Mouse (Mus musculus): ENCODE measurements around the gene Itih3. TPM values are rescaled to one million over a fixed set of nuclear protein-coding genes. Genes with fewer than 3 reads are reported as not detected.

Itih3 gene
- polyA plus RNA-seq (2017; shearing (Covaris generic)): not detected

DNA sequence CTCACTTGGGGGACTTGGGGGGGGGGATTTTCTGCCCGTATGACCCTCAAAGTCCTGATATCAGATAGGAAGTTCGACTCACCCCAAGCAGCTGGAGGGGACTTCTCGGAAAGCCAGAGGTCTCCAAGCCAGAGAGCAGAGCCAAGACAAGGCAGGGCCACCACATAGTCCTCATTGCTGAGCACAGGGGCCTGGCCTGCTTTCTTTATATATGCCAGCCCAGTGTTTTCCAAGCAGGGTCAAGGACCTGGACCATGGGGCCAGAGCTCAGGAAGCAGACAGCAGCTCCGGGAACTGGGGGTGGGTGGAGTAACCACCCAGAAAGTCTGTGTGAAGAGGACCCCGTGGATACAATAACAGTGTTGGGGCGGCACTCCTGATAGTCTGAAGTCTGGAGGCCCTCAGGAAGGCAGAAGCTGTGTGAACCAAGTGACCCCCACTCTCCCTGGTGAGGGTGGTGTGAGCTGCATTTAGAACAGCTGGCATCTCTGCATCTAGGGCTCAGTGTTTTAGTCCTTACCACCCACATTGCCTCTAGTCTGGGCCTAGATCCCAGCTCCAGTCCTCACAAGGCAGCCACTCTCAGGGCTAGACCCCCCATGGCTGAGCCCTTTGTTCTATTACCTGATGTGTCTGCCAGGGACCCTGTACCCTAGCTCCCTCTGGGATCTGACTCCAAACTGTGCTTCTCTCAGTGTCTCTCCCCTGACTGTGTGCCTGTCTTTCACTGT is at the start of gene Itih3:
TSS of gene Itih3 (minus strand) at position 386 of the 731 bp plus-strand sequence.
- no peak for ATAC-seq

DNA sequence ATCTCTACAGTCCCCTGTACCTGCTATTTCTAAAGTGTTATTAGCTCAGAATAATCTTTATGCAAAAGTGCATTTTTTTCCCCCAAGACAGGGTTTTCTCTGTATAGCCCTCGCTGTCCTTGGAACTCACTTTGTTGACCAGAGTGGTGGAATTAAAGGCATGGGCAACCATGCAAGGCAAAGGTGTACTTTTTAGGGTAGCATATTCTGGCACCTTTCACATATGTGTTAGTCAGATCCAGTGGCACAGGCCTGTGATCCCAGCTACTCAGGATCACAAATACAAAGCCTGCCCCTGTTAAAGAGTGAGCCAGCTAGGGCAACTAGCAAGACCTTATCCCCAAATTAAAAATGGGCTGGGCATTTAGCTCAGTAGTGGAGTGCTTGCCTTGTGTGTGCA is 36.8 kb upstream of the Itih3 start:
- ATAC-seq: no peak

DNA sequence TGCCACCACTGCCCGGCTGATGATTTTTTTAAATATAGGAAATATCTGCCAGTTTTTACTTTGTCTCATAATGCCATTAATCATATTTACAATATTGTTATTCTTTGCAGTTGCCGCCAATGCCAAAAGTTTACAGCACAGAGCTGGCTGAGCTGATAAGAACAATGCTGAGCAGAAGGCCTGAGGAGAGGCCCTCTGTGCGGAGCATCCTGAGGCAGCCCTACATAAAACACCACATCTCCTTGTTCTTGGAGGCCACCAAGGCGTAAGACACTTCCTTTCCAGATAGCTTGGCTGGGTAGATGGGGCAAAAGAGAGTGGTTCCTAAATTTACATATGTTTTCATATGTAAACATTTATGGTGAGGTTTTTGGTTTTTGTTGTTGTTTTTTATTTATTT is 35.5 kb upstream of the Itih3 start:
- no peak for ATAC-seq

DNA sequence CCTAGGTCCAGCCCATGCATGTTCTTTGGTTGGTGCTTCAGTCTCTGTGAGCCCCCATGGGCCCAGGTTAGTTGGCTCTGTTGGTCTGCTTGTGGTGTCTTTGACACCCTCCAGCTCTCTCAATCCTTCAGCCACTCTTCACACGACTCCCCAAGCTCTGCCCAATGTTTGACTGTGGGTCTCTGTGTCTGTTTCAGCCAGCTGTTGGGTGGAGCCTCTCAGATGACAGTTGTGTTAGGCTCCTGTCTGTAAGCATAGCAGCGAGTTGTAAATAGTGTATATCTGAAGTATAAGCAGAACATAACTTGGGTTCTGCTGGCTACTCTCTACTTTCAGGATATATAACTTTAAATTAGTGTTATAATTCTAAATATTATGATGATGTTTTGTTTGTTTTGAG is 35.0 kb upstream of the Itih3 start:
- no peak for ATAC-seq

DNA sequence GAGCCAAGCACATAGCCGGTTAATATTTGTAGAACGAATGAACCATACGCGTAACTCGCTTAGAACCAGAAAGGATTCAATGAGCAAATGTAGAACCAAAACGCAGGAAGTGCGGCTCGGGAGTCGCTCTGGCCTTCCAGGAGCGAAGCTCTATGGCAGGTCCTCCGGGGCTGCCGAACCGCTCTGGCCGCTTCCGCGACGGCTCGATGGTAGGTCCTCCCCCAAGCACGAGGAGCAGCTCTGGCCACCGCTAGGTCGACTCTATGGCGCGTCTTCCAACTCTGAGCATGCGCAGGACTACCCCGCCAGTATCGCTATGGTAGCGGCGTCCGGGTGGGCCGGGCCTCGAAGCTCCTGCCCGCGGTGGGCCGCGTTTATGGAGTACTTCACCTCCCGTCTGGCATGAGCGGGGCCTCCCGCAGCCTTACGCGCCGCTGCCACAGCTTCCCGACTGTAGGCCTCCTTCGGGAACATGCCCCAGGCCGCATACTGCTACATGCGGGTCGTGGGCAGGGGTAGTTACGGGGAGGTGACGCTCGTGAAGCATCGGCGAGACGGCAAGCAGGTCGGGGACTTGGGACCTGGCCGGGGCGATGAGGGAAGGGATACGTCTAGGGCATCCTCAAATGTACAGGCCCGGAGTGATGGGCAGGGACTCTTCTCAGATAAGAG is 27.7 kb upstream of the Itih3 start, which contains the start of gene Nek4:
TSS of gene Nek4 (plus strand) at position 224 of the 672 bp plus-strand sequence.
- peak; percentile 98 for ATAC-seq

DNA sequence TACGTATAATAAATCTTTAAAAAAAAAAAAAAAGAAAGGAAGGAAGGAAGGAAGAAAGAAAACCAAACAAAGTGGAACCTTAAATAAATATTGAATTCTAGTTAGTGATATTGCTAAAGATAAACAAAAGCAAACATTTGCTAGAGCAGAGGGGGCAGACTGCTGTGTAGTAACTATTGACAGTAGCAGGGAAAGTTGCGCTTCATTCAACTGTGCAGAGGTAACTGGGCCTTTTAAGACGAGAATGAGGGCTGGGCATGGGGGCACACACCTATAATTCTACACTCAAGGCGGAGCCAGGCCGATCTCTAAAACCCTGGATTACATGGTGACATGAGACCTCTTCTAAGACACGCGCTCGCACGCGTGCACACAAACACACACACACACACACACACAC is 26.4 kb upstream of the Itih3 start:
- ATAC-seq: no peak

DNA sequence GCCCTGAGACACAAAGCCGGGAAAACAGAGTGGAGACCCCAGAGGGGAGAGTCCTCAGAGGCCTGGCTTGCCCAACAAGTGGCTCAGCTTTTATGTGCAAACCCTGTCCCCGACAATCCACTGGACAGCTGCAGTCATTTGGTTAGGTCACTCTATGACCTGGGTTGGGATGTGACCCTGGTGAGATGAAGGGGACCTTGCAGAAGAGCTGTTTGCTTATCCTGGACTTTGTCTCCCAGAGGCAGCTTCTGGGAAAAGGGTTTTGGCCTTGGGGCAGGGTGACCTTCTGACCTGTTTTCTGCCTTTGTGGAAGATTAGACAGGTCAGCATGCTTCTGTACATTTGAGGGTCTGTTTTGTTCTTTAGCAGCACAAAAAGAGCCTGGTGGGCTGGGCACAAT is 21.2 kb upstream of the Itih3 start:
- no peak for ATAC-seq

DNA sequence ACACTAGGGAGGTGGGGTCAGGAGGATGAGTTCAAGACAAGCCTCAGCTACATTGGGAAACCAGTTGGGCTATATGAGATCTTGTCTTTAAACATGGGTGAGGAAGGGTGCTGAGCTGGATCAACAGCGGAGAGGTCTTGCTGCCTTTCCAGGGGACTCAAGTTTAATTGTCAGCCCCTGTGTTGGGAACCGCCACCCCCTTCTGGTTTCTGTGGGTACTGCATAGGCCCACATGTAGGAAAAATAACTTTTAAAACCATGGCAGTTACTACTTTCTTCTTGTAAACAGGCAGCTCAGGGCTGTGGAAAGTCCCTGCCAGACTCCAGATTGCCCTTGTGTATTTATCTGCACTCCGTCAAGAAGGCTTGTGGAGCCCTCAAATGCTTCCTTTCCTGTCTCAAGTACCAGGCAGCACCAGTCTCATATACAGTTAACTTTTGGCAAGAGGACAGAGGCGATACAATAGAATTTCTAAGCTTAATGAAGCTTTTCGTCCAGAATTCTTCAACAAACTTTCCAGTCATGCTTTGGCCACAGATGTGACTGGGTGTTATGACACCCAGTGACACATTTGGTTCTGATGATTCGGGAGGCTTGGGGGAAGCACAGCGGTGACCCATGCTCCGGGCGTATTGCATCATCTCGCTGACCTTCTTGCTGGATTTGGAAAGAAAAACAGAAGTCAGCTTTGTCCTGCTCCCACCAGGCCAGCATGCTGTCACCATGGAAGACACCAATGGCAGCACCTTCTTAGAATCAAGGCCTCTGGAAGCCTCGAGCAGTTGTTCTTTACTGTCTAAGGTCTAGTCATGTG is 20.5 kb upstream of the Itih3 start:
- ATAC-seq: peak; percentile 40

DNA sequence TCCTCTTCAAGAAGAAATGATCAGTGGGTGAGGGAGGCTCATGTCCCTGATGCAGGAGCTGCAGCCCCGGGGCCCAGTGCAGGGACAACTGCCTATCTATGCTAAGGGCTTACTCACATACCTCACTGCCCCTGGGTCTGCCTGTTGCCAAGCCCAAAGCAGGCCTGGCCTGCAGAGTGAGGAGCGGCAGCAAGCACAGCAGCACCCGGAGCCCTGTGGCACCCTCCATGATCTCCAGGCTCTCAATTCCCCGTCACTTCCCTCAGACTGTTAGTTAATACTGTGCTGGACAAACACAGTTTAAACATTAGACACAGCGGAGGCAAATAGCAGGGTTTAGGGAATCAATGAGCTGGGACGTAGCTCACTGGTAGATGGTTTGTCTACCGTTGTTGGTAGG is 19.5 kb upstream of the Itih3 start, which contains the start of gene Itih1:
TSS of gene Itih1 (minus strand) at position 252 of the 400 bp plus-strand sequence.
- ATAC-seq: no peak

DNA sequence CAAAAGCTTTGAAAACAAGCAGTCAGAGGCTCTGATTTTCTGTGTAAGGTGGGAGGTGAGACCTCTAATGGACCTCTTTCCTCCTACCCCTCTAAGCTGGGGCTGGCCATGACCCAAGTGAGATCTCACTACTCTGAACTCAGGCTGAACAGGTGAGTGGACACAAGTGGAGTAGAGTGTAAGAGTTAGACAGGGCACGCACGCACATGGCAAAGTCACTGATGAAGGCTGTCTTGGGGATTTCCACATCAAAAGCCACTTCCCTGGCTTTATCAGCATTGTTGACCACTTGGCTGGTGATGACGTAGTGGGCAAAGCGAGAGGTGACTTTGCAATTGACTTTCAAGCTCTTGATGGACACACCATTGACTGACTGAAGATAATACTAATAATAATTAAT is 18.7 kb upstream of the Itih3 start:
- ATAC-seq: no peak

DNA sequence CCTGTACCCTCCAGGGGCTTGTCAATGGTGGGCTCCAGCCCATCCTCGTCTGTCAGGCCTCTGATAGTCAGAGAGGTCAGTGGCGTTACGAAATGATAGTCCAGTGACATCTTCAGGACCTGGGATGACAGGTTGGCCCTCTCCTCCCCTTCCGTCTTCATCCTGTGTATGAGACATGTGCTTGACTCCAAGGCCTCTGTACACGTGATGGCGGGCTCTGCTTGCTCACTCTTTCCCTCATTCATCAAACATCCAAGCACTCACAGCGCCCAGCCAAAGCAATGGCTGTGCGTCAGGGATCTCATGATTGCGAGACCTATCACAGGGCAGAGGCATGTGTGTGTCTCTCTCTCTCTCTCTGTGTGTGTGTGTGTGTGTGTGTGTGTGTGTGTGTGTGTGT is 9.8 kb upstream of the Itih3 start:
- ATAC-seq: no peak

DNA sequence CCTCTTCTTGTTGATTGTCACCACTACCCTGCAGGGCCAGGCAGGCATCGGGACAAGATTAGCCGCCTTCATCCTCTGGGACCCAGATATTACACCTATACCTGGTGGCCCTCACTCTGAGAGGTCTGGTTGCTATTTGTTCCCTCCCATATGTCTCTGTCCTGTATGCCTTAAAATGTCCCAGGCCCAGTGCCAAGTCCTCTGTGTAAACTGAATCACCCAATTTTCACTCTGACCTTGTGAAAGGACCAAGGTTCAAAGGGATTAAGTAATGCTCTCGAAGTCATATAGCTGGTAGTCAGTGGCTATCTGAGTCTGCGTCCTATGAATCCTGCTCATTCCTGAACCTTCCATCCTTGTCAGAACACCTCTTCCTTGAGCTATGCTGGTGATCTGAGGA is 6.8 kb upstream of the Itih3 start:
- ATAC-seq: no peak

DNA sequence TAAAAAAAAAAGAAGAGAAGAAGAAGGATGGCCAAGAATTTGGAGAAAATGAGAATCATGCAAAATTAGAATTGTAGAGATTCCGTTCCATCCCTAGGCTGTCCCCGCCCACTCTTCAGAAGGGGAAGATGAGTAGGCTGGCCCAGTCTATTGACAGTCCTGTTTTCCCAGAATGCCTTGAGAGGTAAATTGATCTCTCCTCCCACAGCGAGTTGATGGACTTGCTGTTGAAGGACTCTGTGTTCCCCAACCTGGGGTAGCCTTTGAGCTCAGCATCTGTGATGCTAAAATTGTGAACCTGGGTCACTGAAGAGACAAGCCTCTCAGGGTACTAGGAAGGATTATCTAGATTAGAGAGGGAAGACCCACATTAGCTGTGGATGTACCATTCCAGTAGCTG is 1.9 kb upstream of the Itih3 start:
- no peak for ATAC-seq

DNA sequence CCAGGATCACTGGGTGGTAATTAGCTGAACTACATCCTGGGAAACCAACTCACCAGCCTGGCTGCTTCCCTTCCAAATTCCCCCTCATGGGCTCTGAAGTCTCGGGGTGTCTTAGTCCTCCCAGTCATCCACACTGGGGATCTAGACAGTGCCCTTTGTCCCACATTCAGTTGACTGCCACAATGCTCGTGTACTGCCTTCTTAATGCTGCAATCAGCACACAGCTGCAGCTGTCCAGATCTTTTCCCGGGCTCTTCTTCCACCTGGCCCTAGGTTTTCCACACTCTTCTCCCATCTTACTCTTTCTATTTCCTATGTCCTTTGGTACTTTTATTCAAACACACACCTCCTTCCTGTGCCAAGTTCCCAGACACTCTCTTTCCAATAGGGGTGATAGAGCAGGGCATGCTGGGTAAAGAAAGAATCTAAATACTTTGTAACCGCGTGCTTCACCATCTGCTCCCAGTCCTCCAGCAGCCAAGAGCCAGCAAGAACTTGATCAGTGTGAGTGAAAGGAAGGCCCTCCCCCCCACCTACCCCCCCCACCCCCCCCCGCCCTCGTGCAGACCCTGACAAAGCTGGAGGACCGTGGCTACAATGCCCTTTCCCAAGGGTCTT is 1.4 kb downstream of the Itih3 start:
- no peak for ATAC-seq

DNA sequence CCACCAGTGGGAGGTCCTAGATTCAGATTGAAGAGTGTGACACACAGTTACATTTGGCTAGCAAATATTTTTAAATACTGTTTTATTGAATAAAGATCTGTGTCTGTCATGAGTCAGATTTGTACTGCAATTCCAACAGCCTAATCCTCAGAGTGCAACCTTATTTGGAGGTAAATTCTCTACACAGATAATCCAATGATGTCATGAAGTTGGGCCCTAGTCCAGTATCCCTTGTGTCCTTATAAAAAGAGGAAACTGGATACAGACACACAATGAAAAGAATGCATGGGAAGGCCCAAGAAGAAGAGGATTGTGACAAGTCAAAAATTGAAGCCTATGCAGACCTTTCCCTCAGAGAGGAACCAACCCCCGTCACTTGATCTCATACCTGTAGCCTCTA is 7.0 kb downstream of the Itih3 start:
- ATAC-seq: no peak

DNA sequence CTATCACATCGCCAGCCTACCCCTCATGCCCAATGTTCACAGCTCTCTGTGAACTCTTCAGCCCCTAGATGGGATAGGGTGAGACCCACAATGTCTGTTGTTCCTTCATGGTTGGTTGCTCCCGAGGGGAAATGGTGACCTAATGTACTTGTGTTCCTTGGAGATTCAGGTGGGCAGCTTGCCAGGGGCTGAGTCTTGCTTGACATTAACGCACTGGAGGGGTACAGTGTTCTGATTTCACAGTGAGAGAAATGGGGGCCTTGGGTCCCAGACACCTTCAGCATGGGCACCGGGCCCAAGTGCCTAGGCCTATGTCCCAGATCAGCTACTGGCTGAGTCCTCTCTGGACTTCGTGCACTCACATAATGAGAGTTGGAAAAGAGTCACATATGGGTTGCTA is 10.2 kb downstream of the Itih3 start:
- ATAC-seq: no peak

DNA sequence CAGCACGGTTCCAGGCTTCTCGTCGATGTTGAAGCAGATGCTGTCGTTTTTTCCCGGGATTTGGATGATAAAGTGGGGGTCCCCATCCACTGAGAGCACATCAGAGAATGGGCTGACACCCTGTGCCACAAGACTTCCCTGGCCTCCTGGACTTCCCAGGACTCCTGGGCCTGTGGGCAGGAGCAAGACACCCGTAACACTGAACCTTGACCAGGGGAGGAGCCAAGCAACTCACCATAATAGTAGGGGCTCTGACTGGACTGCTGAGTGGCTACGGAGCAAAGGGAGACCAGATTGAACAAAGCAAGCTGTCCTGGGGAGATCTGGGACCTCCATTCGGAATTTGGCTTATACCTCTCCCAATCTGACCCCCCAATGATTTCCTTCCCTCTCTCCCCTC is 10.9 kb downstream of the Itih3 start:
- no peak for ATAC-seq

DNA sequence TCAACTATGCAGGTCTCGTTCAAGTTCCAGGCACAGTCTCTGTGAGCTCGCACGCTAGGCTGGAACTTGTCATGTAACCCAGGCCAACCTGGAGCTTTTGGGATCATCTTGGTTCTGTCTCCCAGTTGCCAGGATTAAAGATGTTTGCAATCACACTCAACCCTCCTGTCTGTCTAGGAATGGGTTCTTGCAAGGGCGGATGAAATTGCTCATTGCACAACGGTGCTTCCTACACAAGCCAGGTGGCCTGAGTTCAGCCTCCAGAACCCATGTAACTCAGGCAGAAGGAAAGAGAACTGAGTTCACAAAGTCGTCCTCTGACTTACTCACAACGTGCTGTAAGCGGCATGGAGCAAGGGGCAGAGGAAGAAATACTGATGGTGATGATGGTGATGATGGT is 12.4 kb downstream of the Itih3 start:
- ATAC-seq: no peak

DNA sequence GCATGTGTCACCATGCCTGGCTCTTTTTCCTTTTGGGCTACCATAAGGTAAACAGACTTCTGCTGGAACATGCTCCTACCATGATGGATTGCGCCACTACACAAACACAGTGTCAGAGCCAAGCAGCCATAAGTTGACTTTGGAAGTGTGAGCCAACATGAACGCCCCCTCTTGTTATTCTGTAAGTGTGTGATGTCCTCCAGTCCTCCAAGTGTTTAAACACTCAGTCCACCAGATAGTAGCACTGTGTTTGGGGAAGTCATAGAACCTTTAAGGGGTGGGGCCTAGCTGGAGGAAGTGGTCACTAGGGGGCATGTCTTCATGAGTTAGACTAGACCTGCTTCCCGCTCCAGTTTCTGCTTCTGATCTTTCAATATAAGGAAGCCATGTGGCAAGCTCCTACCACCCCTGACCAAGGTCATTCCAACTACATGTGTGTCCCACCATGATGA is 15.7 kb downstream of the Itih3 start:
- no peak for ATAC-seq

DNA sequence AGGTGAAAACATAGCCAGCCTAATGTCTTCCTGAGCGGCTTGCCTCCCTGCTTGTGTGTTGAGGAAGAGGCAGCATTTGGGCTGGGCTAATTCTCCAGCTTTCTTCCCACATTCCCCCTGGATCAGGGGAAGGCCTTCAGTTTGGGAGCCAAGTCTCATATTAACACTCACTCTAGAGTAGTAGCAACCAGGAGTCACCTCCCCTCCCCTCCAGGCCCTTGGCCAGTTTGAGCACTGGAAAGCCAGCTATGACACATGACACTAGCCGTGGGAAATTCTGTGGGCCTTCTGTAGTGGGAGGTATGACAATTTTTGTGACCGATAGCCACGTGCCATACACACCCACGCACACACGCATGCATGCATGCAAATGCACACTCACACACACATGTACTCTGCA is 17.6 kb downstream of the Itih3 start:
- ATAC-seq: no peak

DNA sequence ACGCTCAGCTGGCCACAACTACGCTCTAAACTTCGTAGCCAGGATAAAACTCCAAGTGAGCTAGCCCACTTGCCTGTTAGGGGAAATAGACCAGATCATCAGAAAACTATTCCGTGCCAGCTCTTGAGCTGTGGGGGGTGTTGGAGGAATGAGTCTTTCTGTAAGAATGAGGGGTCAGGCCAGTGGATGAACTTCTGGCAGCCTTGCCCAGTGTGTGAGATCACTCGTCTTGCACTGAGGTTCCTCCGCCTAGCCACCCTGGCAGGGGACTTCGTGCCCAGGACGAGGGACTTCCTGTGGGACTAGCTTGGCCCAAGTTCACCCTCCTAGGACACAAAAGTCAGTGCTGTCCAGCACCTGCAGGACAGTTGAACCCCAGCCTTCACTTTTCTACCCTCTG is 19.3 kb downstream of the Itih3 start:
- ATAC-seq: no peak

DNA sequence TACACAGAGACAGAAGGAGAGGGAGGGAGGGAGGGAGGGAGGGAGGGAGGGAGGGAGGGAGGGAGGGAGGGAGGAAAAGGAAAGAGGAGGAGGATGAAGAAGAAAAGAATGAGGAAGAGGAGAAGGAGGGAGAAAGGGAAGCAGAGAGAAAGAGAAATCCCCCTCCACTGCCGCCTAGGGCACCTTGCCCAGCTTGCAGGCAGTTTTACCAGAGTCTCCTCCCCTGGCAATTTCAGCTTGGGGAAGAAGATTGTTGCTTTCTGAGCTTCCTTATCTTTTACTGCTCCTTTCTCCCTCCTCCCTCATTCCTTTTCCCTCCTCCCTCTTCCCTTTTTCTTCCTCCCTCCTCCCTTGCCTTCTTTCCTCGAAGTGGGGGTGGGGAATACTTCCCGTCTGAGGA is 20.5 kb downstream of the Itih3 start:
- ATAC-seq: no peak

DNA sequence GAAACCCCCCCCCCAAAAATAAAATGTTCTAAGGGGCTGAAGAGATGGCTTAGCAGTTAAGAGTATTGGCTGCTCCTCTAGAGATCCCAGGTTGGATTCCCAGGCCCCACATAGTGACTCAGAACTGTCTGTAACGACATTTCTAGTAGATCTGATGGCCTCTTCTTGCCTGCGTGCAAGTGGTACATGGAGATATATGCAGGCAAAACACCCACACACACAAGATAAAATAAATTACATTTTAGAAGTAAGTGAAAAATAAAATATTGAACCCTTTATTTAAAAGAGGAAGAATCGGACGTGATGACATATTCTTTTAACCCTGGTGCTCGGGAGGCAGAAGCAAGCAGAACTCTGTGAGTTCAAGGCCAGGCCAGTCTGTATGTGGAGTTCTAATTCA is 20.9 kb downstream of the Itih3 start:
- no peak for ATAC-seq
